In genomic region chr7:45490822-45491221, GRCm38 (mm10) we compare ENCODE assay signal across 8 mouse cellular contexts. TPM values are rescaled to one million over a fixed set of nuclear protein-coding genes. Genes with fewer than 3 reads are reported as not detected.
DNase-seq lines count a peak whose midpoint lies in the region; ATAC-seq and TF ChIP-seq lines count a peak whose summit lies in the region.

No protein-coding gene starts in this region.

- 52% methylated on average over 9 of the region's 9 CpGs for WGBS in hindbrain, embryonic 12.5 days
- WGBS in hindbrain, embryonic 11.5 days = 37% methylated on average over 6 of the region's 9 CpGs
- 35% methylated on average over 9 of the region's 9 CpGs for WGBS in hindbrain, embryonic 15.5 days

- H3K79me2 ChIP-seq in myocyte (ENCODE audit: control insufficient read depth, insufficient read depth) = no peaks in the 10 kb centered on the region

- H3K9me3 ChIP-seq in hindbrain, embryonic 12.5 days (replicated peaks) = no peaks in the 10 kb centered on the region
- no peaks in the 10 kb centered on the region for H3K9me3 ChIP-seq in hindbrain, embryonic 11.5 days (ENCODE audit: control insufficient read depth, low read length)
- no peaks in the 10 kb centered on the region for H3K9me3 ChIP-seq in hindbrain, embryonic 15.5 days

- no peak overlapping the region for H3ac ChIP-seq in myocyte (ENCODE audit: control insufficient read depth, insufficient read length)

- H3K4me2 ChIP-seq in hindbrain, embryonic 12.5 days (replicated peaks) = no peak overlapping the region
- no peak overlapping the region for H3K4me2 ChIP-seq in hindbrain, embryonic 11.5 days (replicated peaks; ENCODE audit: low read depth, low read length)
- H3K4me2 ChIP-seq in hindbrain, embryonic 15.5 days = no peak overlapping the region
- peak overlapping the region; percentile 70 for H3K4me2 ChIP-seq in myocyte (ENCODE audit: low read depth)

- peaks cover 21% of the 10 kb centered on the region for H3K4me1 ChIP-seq in hindbrain, embryonic 12.5 days
- no peaks in the 10 kb centered on the region for H3K4me1 ChIP-seq in hindbrain, embryonic 11.5 days (replicated peaks; ENCODE audit: control insufficient read depth, insufficient read depth, low read length)
- peaks cover 28% of the 10 kb centered on the region for H3K4me1 ChIP-seq in hindbrain, embryonic 15.5 days (replicated peaks)

- no peak overlapping the region for H3K4me3 ChIP-seq in hindbrain, embryonic 12.5 days
- no peak overlapping the region for H3K4me3 ChIP-seq in hindbrain, embryonic 11.5 days (ENCODE audit: low read depth, low read length)
- H3K4me3 ChIP-seq in hindbrain, embryonic 15.5 days = no peak overlapping the region
- no peak overlapping the region for H3K4me3 ChIP-seq in myocyte

- H3K36me3 ChIP-seq in hindbrain, embryonic 12.5 days = peaks cover 33% of the 10 kb centered on the region
- 0 out of 2 replicates have a peak, but pooled peaks cover 3% of the 10 kb centered on the region for H3K36me3 ChIP-seq in hindbrain, embryonic 11.5 days (ENCODE audit: control insufficient read depth, insufficient read depth, low read length)
- peaks cover 31% of the 10 kb centered on the region for H3K36me3 ChIP-seq in hindbrain, embryonic 15.5 days
- no peaks in the 10 kb centered on the region for H3K36me3 ChIP-seq in myocyte (ENCODE audit: control insufficient read depth, insufficient read depth)

- DNase-seq in hindbrain, embryonic 11.5 days (ENCODE audit: low spot score) = no peak
- no peak for DNase-seq in T-cell, adult 2 months (ENCODE audit: low spot score)
- no peak for DNase-seq in urinary bladder, postnatal 10 days (ENCODE audit: low spot score)
- no peak for DNase-seq in cerebellum, postnatal 4 days (ENCODE audit: low spot score in 2 of 2)

- no peaks in the 10 kb centered on the region for H3K27me3 ChIP-seq in hindbrain, embryonic 12.5 days
- no peaks in the 10 kb centered on the region for H3K27me3 ChIP-seq in hindbrain, embryonic 11.5 days (ENCODE audit: control insufficient read depth, insufficient read depth, low read length)
- no peaks in the 10 kb centered on the region for H3K27me3 ChIP-seq in hindbrain, embryonic 15.5 days
- no peaks in the 10 kb centered on the region for H3K27me3 ChIP-seq in myocyte (ENCODE audit: control insufficient read depth, insufficient read depth, insufficient read length)

- H3K9ac ChIP-seq in hindbrain, embryonic 12.5 days = peak overlapping the region; percentile 3; the same call in 1 of the 2 replicates
- no peak overlapping the region for H3K9ac ChIP-seq in hindbrain, embryonic 11.5 days (ENCODE audit: low read depth, low read length)
- no peak overlapping the region for H3K9ac ChIP-seq in hindbrain, embryonic 15.5 days

- ATAC-seq in hindbrain, embryonic 12.5 days (ENCODE audit: low FRiP score) = no peak
- no peak for ATAC-seq in hindbrain, embryonic 11.5 days (ENCODE audit: low FRiP score)
- 0 out of 2 replicates have a peak, but pooled peaks have one; percentile 7 for ATAC-seq in common myeloid progenitor, adult 5-6 weeks (replicated peaks; ENCODE audit: low read depth, poor library complexity, severe bottlenecking)
- ATAC-seq in hindbrain, embryonic 15.5 days (ENCODE audit: low FRiP score, low read depth) = no peak

- no peak for TF ChIP-seq POLR2A in myocyte (IDR thresholded peaks at IDR 0.05; ENCODE audit: insufficient read length, low read depth)

- no peak overlapping the region for H3K27ac ChIP-seq in hindbrain, embryonic 12.5 days
- H3K27ac ChIP-seq in hindbrain, embryonic 11.5 days (ENCODE audit: low read depth, low read length) = no peak overlapping the region
- H3K27ac ChIP-seq in hindbrain, embryonic 15.5 days (replicated peaks) = peak overlapping the region; percentile 45; the same call in 1 of the 2 replicates

TF ChIP-seq in myocyte, 11 proteins besides CTCF, POLR2A, EP300 and RAD21:
- TF ChIP-seq MYOD1 (IDR thresholded peaks at IDR 0.05; ENCODE audit: control insufficient read depth in 1 of 3, insufficient read length in 2 of 3, low read depth in 2 of 3) = no peak
- TF ChIP-seq TCF12 (IDR thresholded peaks at IDR 0.05; ENCODE audit: insufficient read depth, poor library complexity, severe bottlenecking) = no peak
- TF ChIP-seq TCF3 (IDR thresholded peaks at IDR 0.05; ENCODE audit: insufficient read length, low read depth) = no peak
- TF ChIP-seq E2F4 (IDR thresholded peaks at IDR 0.05; ENCODE audit: insufficient read depth) = no peak
- TF ChIP-seq REST (IDR thresholded peaks at IDR 0.05; ENCODE audit: insufficient read depth, insufficient read length) = no peak
- TF ChIP-seq MAX (IDR thresholded peaks at IDR 0.05; ENCODE audit: low read depth) = no peak
- TF ChIP-seq MYOG (IDR thresholded peaks at IDR 0.05; ENCODE audit: control insufficient read depth in 1 of 3, insufficient read depth in 1 of 3, insufficient read length in 2 of 3, low read depth in 2 of 3) = no peak
- no peak for TF ChIP-seq POLR2AphosphoS2 (IDR thresholded peaks at IDR 0.05; ENCODE audit: insufficient read length, low read depth)
- TF ChIP-seq SRF (IDR thresholded peaks at IDR 0.05; ENCODE audit: control insufficient read depth, insufficient read length, low read depth) = no peak
- TF ChIP-seq USF1 (IDR thresholded peaks at IDR 0.05; ENCODE audit: low read depth) = no peak
- no peak for TF ChIP-seq CEBPB (IDR thresholded peaks at IDR 0.05; ENCODE audit: insufficient read depth, poor library complexity, severe bottlenecking)

RNA-seq across cellular contexts. Expression of gene Dhdh, which starts 2.2 kb away (rescaled TPM):
- polyA plus RNA-seq in hindbrain, embryonic 12.5 days (2016; fragmentation: Nextera tagmentation; extraction: Ambion mirVana) = 3.4 and 3.5 TPM in 2 replicates
- polyA plus RNA-seq in hindbrain, embryonic 11.5 days (2014; fragmentation: Nextera tagmentation; extraction: Ambion mirVana) = 2.9 and 4.1 TPM in 2 replicates
- total RNA-seq in common myeloid progenitor, adult 5-6 weeks (2017) = 11.8 and 13.4 TPM in 2 replicates
- polyA plus RNA-seq in hindbrain, embryonic 15.5 days (2015; fragmentation: Nextera tagmentation; extraction: Ambion mirVana) = 4.5 and 4.6 TPM in 2 replicates
- polyA plus RNA-seq in myocyte (2012; fragmentation: generic; extraction: Trizol) = 0.13 TPM

RNA-seq across cellular contexts. Expression of gene Gm45808, which starts 4.2 kb away (rescaled TPM):
- not detected in 2 replicates for polyA plus RNA-seq in hindbrain, embryonic 12.5 days (2016; fragmentation: Nextera tagmentation; extraction: Ambion mirVana)
- not detected in 2 replicates for polyA plus RNA-seq in hindbrain, embryonic 11.5 days (2014; fragmentation: Nextera tagmentation; extraction: Ambion mirVana)
- not detected in 2 replicates for total RNA-seq in common myeloid progenitor, adult 5-6 weeks (2017)
- not detected in 2 replicates for polyA plus RNA-seq in hindbrain, embryonic 15.5 days (2015; fragmentation: Nextera tagmentation; extraction: Ambion mirVana)
- not detected for polyA plus RNA-seq in myocyte (2012; fragmentation: generic; extraction: Trizol)

RNA-seq across cellular contexts. Expression of gene Tulp2, which starts 9.1 kb away (rescaled TPM):
- polyA plus RNA-seq in hindbrain, embryonic 12.5 days (2016; fragmentation: Nextera tagmentation; extraction: Ambion mirVana) = 0.13 and 0.54 TPM in 2 replicates
- polyA plus RNA-seq in hindbrain, embryonic 11.5 days (2014; fragmentation: Nextera tagmentation; extraction: Ambion mirVana) = 0.40 and 0.54 TPM in 2 replicates
- not detected in 2 replicates for total RNA-seq in common myeloid progenitor, adult 5-6 weeks (2017)
- 0.13 and 0.30 TPM in 2 replicates for polyA plus RNA-seq in hindbrain, embryonic 15.5 days (2015; fragmentation: Nextera tagmentation; extraction: Ambion mirVana)
- 0.06 TPM for polyA plus RNA-seq in myocyte (2012; fragmentation: generic; extraction: Trizol)

RNA-seq across cellular contexts. Expression of gene Nucb1, which starts 19.4 kb away (rescaled TPM):
- polyA plus RNA-seq in hindbrain, embryonic 12.5 days (2016; fragmentation: Nextera tagmentation; extraction: Ambion mirVana) = 144 and 147 TPM in 2 replicates
- 88.6 and 92.7 TPM in 2 replicates for polyA plus RNA-seq in hindbrain, embryonic 11.5 days (2014; fragmentation: Nextera tagmentation; extraction: Ambion mirVana)
- total RNA-seq in common myeloid progenitor, adult 5-6 weeks (2017) = 296 and 342 TPM in 2 replicates
- polyA plus RNA-seq in hindbrain, embryonic 15.5 days (2015; fragmentation: Nextera tagmentation; extraction: Ambion mirVana) = 137 TPM in 2 replicates
- polyA plus RNA-seq in myocyte (2012; fragmentation: generic; extraction: Trizol) = 135 TPM

RNA-seq across cellular contexts. Expression of gene Bax, which starts 24.1 kb away (rescaled TPM):
- 231 and 244 TPM in 2 replicates for polyA plus RNA-seq in hindbrain, embryonic 12.5 days (2016; fragmentation: Nextera tagmentation; extraction: Ambion mirVana)
- 128 and 196 TPM in 2 replicates for polyA plus RNA-seq in hindbrain, embryonic 11.5 days (2014; fragmentation: Nextera tagmentation; extraction: Ambion mirVana)
- 34.0 and 35.6 TPM in 2 replicates for total RNA-seq in common myeloid progenitor, adult 5-6 weeks (2017)
- polyA plus RNA-seq in hindbrain, embryonic 15.5 days (2015; fragmentation: Nextera tagmentation; extraction: Ambion mirVana) = 245 and 250 TPM in 2 replicates
- polyA plus RNA-seq in myocyte (2012; fragmentation: generic; extraction: Trizol) = 249 TPM
